Mouse (Mus musculus) forebrain, embryonic 14.5 days (tissue): ENCODE results near the gene Ace. TPM values are rescaled to one million over a fixed set of nuclear protein-coding genes. Genes with fewer than 3 reads are reported as not detected.

ENCODE experiments used
- ATAC-seq: fragments of 200-750 bp; cut with Nextera tagmentation; 2 replicates; pipeline ENCODE4 v1.8.0; 2017; ENCODE audit warnings: mild to moderate bottlenecking, moderate library complexity
- DNase-seq: peaks from one replicate; pipeline ENCODE4 v3.0.0-alpha.2; 2015; ENCODE audit warnings: low spot score
- H3K27ac ChIP-seq: fragments of 300-500 bp; sonication (generic); 2 replicates; pipeline ENCODE4 v1.5.1; 2014; ENCODE audit warnings: low read depth, mild to moderate bottlenecking, control low read depth, low read length, moderate library complexity
- H3K27me3 ChIP-seq: fragments of 300-500 bp; sonication (generic); replicated peaks from 2 replicates; pipeline ENCODE4 v1.6.1; 2014; ENCODE audit warnings: low read length, control low read depth, mixed read lengths; ENCODE audit not compliant: control insufficient read depth, insufficient read depth
- H3K36me3 ChIP-seq: fragments of 300-500 bp; sonication (generic); 2 replicates; pipeline ENCODE4 v1.6.1; 2014; ENCODE audit warnings: low read length, control low read depth; ENCODE audit not compliant: control insufficient read depth, insufficient read depth
- H3K4me1 ChIP-seq: fragments of 300-500 bp; sonication (generic); 2 replicates; pipeline ENCODE4 v1.6.1; 2014; ENCODE audit warnings: antibody characterized with exemption, low read length, control low read depth; ENCODE audit not compliant: control insufficient read depth, insufficient read depth
- H3K4me2 ChIP-seq: fragments of 300-500 bp; sonication (generic); 2 replicates; pipeline ENCODE4 v1.6.1; 2014; ENCODE audit warnings: mild to moderate bottlenecking, control low read depth, low read length
- H3K4me3 ChIP-seq: fragments of 300-500 bp; sonication (generic); 2 replicates; pipeline ENCODE4 v1.5.1; 2014; ENCODE audit warnings: low read depth, low read length, control low read depth
- H3K9ac ChIP-seq: fragments of 300-500 bp; sonication (generic); 2 replicates; pipeline ENCODE4 v1.6.1; 2014; ENCODE audit warnings: mild to moderate bottlenecking, low read length, control low read depth, moderate library complexity
- H3K9me3 ChIP-seq: fragments of 300-500 bp; sonication (generic); replicated peaks from 2 replicates; pipeline ENCODE4 v1.6.1; 2016; ENCODE audit warnings: low read length, control low read depth, mixed read lengths; ENCODE audit not compliant: control insufficient read depth
- WGBS: fragments of 180-500 bp; shearing (Covaris S2); extraction: QIAGEN DNeasy Blood & Tissue Kit; methylation state at CpG from one replicate; pipeline ENCODE4 v1.1.7; 2014; 5-methylcytosine and 5-hydroxymethylcytosine counted together
- polyA plus RNA-seq: library from polyadenylated mRNA; unstranded; fragments of >200 nt; fragmentation: Nextera tagmentation; extraction: Ambion mirVana; gene quantifications from 2 replicates; pipeline ENCODE4 v1.2.1, GENCODE M21; 2014

Ace gene
- polyA plus RNA-seq, 1 experiment from 2014 or later: 1.9 TPM

DNA sequence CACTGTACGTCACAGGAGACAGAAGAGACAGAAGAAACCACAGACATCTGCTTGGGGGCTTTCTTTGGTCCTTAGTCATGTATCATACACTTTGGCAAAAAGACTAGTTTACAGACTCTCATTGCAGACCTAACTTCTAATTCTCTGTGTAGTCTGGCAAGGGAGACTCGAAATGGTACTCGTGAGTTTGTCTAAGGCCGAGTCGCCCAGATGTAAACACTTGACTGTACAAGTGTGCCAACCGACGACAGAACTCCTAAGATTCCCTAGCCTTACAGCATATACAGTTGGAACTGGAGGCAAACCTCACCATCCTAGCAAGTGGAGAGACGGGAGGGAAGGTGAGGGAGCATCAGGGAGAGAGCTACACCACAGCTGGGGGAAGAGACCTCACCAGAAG is 34.0 kb upstream of the Ace start:
- no peak overlapping the region for H3K4me2 ChIP-seq
- no peak overlapping the region for H3K27ac ChIP-seq
- DNase-seq: no peak
- no peak overlapping the region for H3K4me3 ChIP-seq
- ATAC-seq: no peak
- H3K4me1 ChIP-seq: no peaks in the 10 kb centered on the region
- no peaks in the 10 kb centered on the region for H3K9me3 ChIP-seq
- WGBS: 92% methylated on average over 8 of the region's 8 CpGs
- H3K9ac ChIP-seq: no peak overlapping the region
- H3K27me3 ChIP-seq: no peaks in the 10 kb centered on the region
- 0 out of 2 replicates have a peak, but pooled peaks cover 3% of the 10 kb centered on the region for H3K36me3 ChIP-seq

DNA sequence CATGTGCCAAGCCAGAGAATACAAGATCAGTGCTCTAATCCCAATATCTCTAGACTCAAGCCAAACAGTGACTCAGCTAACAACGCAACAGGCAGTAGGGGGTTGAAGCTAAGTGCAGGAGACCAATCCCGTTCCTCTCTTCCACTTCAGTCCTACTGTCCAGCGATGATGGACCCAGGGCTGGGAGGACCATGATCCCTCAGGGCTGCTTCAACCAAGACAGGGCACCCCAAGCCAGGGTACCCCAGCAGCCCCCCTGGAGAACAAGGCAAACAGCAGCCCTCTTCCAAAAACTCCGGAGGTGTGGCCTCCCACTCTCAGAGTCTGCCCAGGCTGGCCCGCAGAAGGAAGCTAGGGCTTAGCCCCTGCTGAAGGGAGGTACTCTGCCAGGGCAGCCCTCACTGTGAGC is 33.4 kb upstream of the Ace start:
- Histone ChIP-seq H3K9ac (no peak overlapping the region), H3K4me2 (no peak overlapping the region), H3K4me3 (no peak overlapping the region), H3K4me1 (no peaks in the 10 kb centered on the region), H3K27ac (no peak overlapping the region), H3K36me3 (0 out of 2 replicates have a peak, but pooled peaks cover 3% of the 10 kb centered on the region), H3K27me3 (no peaks in the 10 kb centered on the region), H3K9me3 (no peaks in the 10 kb centered on the region)
- 71% methylated on average over 5 of the region's 5 CpGs for WGBS
- DNase-seq (no peak), ATAC-seq (no peak)

DNA sequence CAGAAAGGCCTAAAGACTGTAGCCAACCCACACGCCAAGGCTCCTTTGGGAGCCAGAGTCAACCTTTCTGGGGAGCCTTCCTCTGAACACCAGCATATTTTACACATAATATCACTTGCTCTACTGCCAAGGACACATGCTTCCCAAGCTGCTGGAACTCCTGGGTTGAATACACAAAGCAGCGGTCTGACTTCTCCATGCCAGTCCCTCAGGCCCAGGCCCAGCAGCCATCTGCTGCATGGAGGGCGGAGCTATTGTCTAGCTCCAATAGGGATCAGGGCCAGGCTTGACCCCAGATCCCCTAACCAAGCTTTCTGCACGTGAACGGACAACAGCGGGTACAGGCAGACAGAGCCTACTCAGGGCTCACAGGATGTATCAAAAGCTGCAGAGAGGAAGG is 32.9 kb upstream of the Ace start:
- H3K36me3 ChIP-seq: 0 out of 2 replicates have a peak, but pooled peaks cover 3% of the 10 kb centered on the region
- H3K4me2 ChIP-seq: no peak overlapping the region
- no peaks in the 10 kb centered on the region for H3K9me3 ChIP-seq
- 63% methylated on average over 6 of the region's 6 CpGs for WGBS
- no peak overlapping the region for H3K27ac ChIP-seq
- DNase-seq (no peak), ATAC-seq (no peak)
- no peak overlapping the region for H3K4me3 ChIP-seq
- H3K27me3 ChIP-seq: no peaks in the 10 kb centered on the region
- no peaks in the 10 kb centered on the region for H3K4me1 ChIP-seq
- H3K9ac ChIP-seq: no peak overlapping the region

DNA sequence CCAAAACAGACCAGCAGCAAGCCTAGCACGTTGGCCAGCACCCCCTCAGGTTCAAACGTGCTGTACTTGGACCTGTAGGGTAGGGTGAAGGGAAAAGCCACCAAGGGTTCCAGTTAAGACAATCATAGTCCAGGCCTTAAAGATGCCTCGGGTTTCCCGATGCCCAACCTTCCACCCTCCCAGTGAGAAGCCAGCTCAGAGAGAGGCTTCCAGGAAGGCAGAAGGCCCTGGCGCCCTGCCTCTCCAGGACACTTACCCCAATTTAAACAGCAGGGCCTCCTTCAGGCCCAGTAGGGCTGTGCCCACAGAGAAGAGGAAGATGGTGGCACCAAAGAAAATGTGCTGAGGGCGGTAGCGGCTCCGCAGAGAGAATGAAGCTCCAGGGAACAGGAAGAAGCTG is 32.2 kb upstream of the Ace start:
- Histone ChIP-seq H3K9ac (no peak overlapping the region), H3K4me3 (no peak overlapping the region), H3K36me3 (0 out of 2 replicates have a peak, but pooled peaks cover 3% of the 10 kb centered on the region), H3K4me1 (no peaks in the 10 kb centered on the region), H3K4me2 (no peak overlapping the region), H3K27ac (no peak overlapping the region), H3K9me3 (no peaks in the 10 kb centered on the region), H3K27me3 (no peaks in the 10 kb centered on the region)
- no peak for ATAC-seq
- DNase-seq: no peak
- 91% methylated on average over 8 of the region's 8 CpGs for WGBS

DNA sequence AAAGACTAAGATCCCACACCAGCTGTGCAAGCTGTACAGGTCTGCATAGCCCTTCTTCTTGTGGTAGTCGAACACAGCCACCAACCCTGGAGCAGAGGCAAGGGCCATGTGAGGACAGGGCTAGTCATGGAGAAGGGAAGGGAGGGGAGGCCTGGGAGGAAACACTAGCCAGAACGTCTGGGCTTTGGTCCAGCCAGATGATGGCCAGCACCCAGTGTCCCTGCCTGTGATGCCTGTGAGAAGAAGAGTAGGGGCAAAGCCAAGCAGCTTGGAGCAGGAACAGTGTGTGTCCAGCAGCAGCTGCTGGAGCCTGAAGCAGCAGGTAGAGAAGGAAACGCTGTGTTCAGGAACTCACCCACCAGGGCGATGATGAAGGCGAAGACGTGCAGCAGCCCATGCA is 31.5 kb upstream of the Ace start:
- Histone ChIP-seq H3K9ac (no peak overlapping the region), H3K4me1 (no peaks in the 10 kb centered on the region), H3K27me3 (no peaks in the 10 kb centered on the region), H3K27ac (no peak overlapping the region), H3K36me3 (0 out of 2 replicates have a peak, but pooled peaks cover 3% of the 10 kb centered on the region), H3K9me3 (no peaks in the 10 kb centered on the region), H3K4me2 (no peak overlapping the region), H3K4me3 (no peak overlapping the region)
- WGBS: 88% methylated on average over 6 of the region's 6 CpGs
- no peak for DNase-seq
- no peak for ATAC-seq

DNA sequence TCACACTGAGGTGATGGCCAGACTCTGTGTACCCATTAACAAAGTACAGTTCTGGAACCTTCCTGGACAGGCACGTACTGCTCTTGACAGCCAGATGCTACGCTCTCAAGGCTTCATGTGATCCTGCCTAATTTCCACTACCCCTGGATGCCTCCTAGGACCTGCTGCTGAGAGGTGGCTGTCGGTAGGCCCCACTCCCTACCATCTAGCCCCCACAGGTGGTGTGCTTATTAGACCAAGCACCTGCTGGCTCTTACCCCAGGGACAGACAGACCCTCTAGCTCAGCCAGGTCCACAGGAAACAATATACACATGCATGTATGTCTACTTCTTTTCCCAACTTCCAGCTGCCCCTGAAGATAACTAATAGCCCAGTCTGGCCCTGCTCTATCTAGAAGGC is 30.8 kb upstream of the Ace start:
- no peak overlapping the region for H3K27ac ChIP-seq
- H3K4me2 ChIP-seq: no peak overlapping the region
- WGBS: 93% methylated on average over 3 of the region's 3 CpGs
- H3K9ac ChIP-seq: no peak overlapping the region
- H3K9me3 ChIP-seq: no peaks in the 10 kb centered on the region
- H3K4me1 ChIP-seq: no peaks in the 10 kb centered on the region
- no peak for DNase-seq
- H3K36me3 ChIP-seq: 0 out of 2 replicates have a peak, but pooled peaks cover 3% of the 10 kb centered on the region
- no peaks in the 10 kb centered on the region for H3K27me3 ChIP-seq
- no peak overlapping the region for H3K4me3 ChIP-seq
- no peak for ATAC-seq

DNA sequence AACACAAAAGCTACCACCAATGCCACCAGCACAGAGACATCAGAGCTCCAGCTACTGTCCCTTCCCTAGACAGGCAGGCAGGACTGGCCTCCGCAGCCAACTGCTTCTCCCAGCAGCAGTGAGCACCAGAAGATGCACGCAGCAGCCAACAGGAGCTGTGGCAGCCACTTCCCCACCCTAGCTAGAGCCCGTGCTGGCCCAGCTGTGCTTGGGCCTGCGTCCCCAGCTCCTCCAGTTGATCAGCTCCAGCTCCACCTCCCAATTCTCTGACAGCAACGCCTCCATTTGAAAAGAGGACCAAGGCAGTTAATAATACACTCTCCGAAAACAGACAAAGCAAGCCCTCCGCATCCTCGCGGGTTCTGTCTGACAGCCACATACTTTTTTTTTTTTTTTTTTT is 29.0 kb upstream of the Ace start:
- peak; percentile 12 for DNase-seq
- no peak overlapping the region for H3K4me2 ChIP-seq
- H3K36me3 ChIP-seq: 0 out of 2 replicates have a peak, but pooled peaks cover 3% of the 10 kb centered on the region
- H3K9ac ChIP-seq: peak overlapping the region; percentile 32; the same call in 1 of the 2 replicates
- WGBS: 38% methylated on average over 9 of the region's 9 CpGs
- H3K4me1 ChIP-seq: 0 out of 2 replicates have a peak, but pooled peaks cover 3% of the 10 kb centered on the region
- no peak for ATAC-seq
- no peaks in the 10 kb centered on the region for H3K9me3 ChIP-seq
- H3K27me3 ChIP-seq: no peaks in the 10 kb centered on the region
- no peak overlapping the region for H3K27ac ChIP-seq
- H3K4me3 ChIP-seq: no peak overlapping the region

DNA sequence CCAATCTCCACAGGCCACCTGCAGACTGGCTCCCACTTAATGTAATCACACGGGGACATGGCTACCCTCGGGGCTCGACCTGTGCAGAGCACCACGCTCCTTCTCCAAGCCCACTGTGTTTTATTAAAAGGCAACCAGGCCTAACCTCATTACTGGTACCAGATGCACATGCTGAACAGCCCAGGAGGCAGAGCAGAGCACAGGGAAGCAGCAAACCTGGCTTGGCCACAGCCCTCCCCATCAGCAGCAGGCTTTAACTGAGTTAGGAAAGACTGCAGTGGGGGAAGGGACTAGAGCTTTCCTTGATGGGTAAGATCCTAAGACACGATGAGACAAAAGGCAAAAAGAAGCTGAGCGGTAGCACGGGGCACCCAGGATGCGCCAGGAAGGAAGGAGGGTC is 25.8 kb upstream of the Ace start:
- 64% methylated on average over 8 of the region's 8 CpGs for WGBS
- Histone ChIP-seq H3K9me3 (no peaks in the 10 kb centered on the region), H3K27ac (no peak overlapping the region), H3K27me3 (no peaks in the 10 kb centered on the region), H3K9ac (no peak overlapping the region), H3K4me2 (no peak overlapping the region), H3K36me3 (no peaks in the 10 kb centered on the region), H3K4me1 (peaks cover 6% of the 10 kb centered on the region; the same call in 1 of the 2 replicates), H3K4me3 (no peak overlapping the region)
- ATAC-seq (no peak), DNase-seq (no peak)

DNA sequence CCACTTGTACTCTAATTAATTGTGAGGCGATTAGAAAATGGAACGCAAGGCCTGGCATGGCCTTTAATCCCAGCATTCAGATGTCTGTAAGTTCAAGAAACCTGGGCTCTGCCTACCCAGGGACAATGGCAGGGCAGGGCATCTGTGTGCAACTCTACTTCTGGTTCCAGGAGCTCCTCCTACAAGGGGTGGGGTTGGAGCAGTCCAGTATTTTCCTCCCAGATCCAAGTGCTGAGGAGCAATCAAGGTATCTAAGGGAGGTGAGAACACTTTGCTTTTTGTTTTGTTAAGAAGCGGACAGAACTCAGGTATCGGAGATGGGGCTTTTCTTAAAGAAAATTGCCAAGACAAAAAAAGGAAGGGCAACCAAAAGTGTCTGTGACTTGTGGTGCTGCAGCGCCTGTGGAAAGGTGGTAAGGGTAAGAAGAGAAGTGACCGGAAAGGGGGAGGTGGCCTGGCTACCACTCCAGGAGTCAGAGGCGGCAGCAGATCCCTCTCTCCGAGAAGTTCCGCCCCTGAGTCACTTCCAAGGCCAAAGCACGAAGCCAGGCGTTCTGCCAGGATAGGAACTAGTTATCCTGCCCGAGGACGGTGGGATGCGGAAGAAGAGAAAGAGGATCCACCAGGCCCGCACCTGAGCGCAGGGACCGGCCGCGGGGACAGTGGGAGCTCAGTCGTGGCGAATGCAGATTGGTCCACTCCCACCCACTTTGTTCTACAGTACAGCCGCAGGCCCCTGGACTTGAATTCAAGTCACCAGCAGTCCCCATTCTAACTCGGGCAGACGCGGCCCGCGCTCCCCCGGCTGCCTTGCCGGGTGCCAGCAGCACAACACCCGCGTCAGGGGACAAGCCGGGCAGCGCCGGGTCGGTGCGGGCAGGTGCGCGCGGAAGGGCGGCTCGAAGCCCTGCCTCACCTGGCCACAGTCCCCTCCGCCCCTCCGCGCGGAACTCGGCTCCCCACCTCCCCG is 24.3 kb upstream of the Ace start:
- Histone ChIP-seq H3K4me2 (peak overlapping the region; percentile 87), H3K27me3 (no peaks in the 10 kb centered on the region), H3K9ac (peak overlapping the region; percentile 71), H3K36me3 (no peaks in the 10 kb centered on the region), H3K4me3 (peak overlapping the region; percentile 57), H3K4me1 (peaks cover 6% of the 10 kb centered on the region; the same call in 1 of the 2 replicates), H3K9me3 (no peaks in the 10 kb centered on the region), H3K27ac (no peak overlapping the region)
- peak; percentile 42 for ATAC-seq
- 7% methylated on average over 42 of the region's 47 CpGs for WGBS
- DNase-seq: peak; percentile 45
